Mouse (Mus musculus): ENCODE data around the gene Mst1r. TPM values are rescaled to one million over a fixed set of nuclear protein-coding genes. Genes with fewer than 3 reads are reported as not detected.

Mst1r gene
- total RNA-seq, 2 experiments from 2014 or later = 1.3 to 2.4 TPM

DNA sequence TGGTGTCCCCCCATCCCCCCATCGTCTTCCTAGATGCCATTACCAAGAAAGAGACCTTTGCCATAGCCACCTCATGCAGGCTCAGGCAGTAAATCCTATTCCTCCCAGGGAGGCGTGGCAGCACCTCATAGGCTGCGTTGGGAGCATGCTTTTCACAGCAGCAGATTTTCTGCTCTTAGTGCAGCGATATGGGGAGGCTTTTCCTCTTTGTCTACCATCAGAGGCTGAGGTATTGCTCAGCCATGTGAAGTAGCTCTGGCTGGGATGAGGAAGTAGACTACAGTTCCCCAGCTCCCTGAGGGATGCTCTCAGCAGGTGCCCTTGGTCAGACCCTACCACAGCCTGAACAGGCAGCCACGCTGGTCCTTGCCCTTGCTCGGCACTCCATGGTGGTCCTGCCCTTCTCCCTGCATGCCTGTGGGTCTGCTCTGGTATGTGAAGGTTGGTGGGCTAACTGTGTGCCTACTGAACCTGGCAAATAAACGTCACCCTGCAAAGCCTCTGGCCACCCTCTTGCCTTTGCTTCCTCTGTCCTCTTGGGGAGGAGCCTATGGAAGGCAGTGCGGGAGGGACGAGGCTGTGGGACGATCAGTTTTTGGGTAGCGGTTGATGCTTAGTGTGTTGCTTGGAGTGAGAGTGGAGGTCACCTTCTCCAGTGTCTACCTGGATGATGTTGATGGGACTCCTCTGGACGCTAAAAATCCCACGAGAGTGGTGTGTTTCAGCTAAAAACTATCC lies 42.7 kb downstream of the Mst1r start:
- no peak for DNase-seq (ENCODE audit: low spot score in 2 of 2)
- Histone ChIP-seq H3K4me3 (no peak overlapping the region), H3K27ac (no peak overlapping the region)
- TF ChIP-seq CTCF (conservative IDR thresholded peaks at IDR 0.05) = no peak

DNA sequence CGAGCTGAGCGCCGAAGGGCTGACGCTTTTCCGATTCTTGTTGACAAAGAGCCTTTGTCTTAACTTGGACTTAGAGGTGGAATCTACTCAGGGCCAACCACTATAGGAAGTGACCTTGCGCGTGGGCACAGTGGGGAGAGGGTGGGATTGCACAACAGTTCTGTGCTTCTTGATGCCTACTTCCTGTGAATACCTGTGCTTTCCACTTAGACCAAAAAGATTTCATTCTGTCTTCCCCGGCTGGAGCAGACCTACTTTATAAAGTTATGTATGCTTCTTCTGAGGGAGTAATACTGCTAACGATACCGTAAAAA lies 43.2 kb downstream of the Mst1r start, which contains the start of gene Traip:
TSS of gene Traip (plus strand) at position 215 of the 314 bp plus-strand sequence.
- Histone ChIP-seq H3K27ac (peak within 1 kb of the TSS; percentile 87), H3K4me3 (peak within 1 kb of the TSS; percentile 66)
- TF ChIP-seq CTCF (conservative IDR thresholded peaks at IDR 0.05) = no peak
- DNase-seq (ENCODE audit: low spot score in 2 of 2) = no peak

DNA sequence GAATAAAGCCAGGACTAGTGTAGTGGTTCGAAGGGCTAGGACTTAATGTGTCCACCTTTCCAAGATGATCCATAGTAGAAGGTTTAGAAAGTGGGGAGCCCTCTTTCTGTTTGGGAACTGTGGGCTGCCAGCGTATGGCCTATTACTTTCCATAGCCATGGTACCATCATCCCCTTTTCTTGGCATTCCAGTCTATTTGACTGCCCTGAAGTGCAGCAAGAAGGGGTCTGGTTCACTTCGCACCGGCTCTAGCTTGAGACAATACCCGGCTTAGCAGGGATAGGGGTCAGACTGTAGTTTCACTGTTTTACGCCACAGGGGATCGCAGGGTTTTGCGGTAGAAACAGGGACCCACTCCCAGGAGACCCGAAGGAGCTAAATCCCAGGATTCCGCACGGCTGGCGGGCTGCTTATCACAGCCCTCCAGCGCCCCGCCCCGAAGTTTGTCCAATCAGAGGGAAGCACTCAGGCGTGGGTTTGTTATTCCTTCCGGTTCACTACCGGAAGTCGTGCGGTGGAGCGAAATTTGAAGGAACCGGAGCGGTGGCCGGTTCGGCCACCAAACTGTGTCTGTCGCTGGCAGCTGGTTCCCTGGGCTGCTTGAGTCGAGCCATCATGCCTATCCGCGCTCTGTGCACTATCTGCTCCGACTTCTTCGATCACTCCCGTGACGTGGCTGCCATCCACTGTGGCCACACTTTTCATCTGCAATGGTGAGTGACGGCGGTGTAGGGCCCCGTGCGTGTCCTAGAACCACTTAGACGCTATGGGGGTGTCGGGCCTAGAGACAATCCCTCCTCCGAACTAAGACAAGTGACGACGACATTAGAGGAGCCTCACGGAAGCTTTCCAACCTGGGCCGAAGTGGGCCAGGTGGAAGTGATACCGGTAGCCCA lies 44.0 kb downstream of the Mst1r start:
- peak; percentile 90 to 92 for DNase-seq (ENCODE audit: low spot score in 2 of 2)
- H3K4me3 ChIP-seq = peak overlapping the region; percentile 66
- H3K27ac ChIP-seq = peak overlapping the region; percentile 87
- peak; percentile 12; the same call in 1 of the 2 replicates for TF ChIP-seq CTCF (conservative IDR thresholded peaks at IDR 0.05)

- TF ChIP-seq CTCF (conservative IDR thresholded peaks at IDR 0.05) = no peak
- no peak for DNase-seq (ENCODE audit: low spot score in 2 of 2)
- H3K27ac ChIP-seq = no peak overlapping the region
- no peak overlapping the region for H3K4me3 ChIP-seq
Measured at GRCm38 (mm10) chr9:107955613-107956289, 49.1 kb downstream of the Mst1r start.

DNA sequence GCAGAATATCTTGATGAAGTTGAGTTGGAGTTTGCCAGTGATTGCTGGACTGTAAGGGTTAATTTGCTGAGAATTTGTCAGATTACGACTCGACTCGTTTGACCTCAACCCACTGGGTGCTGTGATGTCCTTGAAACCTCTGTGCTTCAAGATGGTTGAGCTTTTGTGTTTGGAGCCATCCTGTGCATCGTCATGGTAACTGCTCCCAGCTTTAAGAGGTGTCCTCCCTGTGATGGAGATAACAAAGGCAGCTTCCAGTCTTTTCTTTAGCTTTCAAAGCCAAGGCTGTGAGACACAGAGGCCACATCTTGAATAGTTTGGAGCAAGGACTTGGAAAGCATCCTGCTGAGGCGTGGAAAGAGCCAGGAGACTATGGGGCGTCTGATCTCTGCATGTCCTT lies 50.5 kb downstream of the Mst1r start:
- DNase-seq (ENCODE audit: low spot score in 2 of 2) = no peak
- no peak for TF ChIP-seq CTCF (conservative IDR thresholded peaks at IDR 0.05)
- Histone ChIP-seq H3K27ac (no peak overlapping the region), H3K4me3 (no peak overlapping the region)

DNA sequence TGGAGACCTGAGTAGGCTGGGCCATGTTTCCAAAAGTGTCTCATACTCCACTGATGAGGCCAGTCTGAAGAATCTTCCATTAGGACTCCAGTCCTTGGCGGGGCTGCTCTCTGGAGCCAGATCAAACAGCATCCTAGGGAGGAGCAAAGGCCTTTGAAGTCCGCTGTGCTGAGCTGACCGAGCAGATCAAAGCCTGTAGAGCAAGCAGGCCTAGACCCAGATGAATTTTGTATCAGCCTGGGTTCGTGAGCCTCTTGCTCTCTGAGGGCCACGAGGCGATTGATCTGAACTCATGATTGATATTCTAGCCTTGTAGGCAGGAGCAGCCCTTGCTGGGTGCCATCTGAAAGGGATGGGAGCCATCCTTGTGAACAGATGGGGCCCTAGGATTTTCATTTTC lies 53.2 kb downstream of the Mst1r start:
- no peak for DNase-seq (ENCODE audit: low spot score in 2 of 2)
- H3K27ac ChIP-seq = peak overlapping the region; percentile 92

GRCm38 (mm10) chr9:107960928-107961327 lies 54.3 kb downstream of the Mst1r start:
- peak; percentile 47 for TF ChIP-seq CTCF (conservative IDR thresholded peaks at IDR 0.05)
- no peak for DNase-seq (ENCODE audit: low spot score in 2 of 2)
- Histone ChIP-seq H3K27ac (peak overlapping the region; percentile 92), H3K4me3 (no peak overlapping the region)

More for the DNA sequence above, 53.2 kb downstream of the Mst1r start:
- TF ChIP-seq CTCF (conservative IDR thresholded peaks at IDR 0.05) = no peak
- no peak overlapping the region for H3K4me3 ChIP-seq

DNA sequence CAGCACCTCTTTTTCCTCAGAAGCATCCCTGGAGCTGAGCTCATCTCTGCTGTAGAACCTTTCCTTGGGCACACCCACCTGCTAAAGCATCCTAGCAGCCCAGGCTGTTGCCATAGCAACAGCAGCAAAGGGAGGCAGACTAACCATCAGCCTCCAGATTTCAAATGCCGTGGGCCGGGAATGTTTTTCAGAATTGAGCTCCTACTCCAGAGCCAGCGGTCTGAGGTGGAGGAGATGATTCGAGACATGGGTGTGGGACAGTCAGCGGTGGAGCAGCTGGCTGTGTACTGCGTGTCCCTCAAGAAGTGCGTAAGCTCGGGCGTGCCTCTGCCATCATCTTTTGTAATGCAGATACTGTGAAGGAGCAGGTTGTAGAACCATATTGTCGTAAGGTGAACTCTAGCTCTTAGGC lies 54.7 kb downstream of the Mst1r start:
- no peak for TF ChIP-seq CTCF (conservative IDR thresholded peaks at IDR 0.05)
- Histone ChIP-seq H3K27ac (peak overlapping the region; percentile 92), H3K4me3 (peak overlapping the region; percentile 36; the same call in 1 of the 2 replicates)
- DNase-seq (ENCODE audit: low spot score in 2 of 2) = peak; percentile 77 to 89

DNA sequence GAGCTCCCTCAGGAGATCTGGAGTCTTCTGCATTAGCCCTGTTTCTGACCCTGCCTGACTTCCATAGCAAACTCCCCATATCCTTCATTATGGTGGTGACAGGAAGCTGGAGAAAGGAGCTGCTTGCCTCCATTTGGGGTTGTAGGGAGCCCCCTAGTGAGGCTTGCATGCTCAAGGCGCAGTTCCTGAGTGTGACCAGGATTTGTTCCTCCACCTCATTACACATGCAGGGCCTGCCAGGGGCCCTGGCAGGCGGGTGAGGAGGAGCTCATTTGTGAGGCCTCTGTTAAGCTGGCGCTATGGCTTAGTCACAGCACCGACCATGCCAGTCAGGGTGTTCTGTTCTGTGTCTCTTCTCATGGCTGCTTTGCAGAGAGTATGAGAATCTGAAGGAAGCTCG lies 55.2 kb downstream of the Mst1r start:
- peak; percentile 80 for TF ChIP-seq CTCF (conservative IDR thresholded peaks at IDR 0.05)
- DNase-seq (ENCODE audit: low spot score in 2 of 2) = peak; percentile 72 to 87
- peak overlapping the region; percentile 92 for H3K27ac ChIP-seq
- H3K4me3 ChIP-seq = peak overlapping the region; percentile 36; the same call in 1 of the 2 replicates

DNA sequence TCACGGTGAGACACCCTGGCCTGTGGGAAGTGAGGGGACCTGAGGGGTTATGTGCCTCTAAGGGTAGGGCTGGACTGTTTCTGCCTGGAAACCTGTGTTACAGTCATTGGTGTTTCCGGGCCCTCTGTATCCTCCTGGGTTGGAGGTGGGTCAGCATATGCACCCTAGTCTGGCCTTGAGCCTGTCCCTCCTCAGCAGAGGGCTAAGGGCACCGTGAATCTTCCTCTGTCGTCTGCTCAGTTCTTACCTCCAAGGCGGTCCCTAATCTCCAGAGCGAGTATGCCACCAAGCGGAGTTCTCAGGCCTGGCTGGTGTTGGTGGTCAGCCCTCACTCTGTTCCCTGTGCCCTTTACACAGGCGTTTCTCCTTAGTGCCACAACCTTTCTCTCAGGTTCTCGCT lies 56.2 kb downstream of the Mst1r start:
- TF ChIP-seq CTCF (conservative IDR thresholded peaks at IDR 0.05) = no peak
- Histone ChIP-seq H3K27ac (peak overlapping the region; percentile 92; the same call in 1 of the 2 replicates), H3K4me3 (no peak overlapping the region)
- no peak for DNase-seq (ENCODE audit: low spot score in 2 of 2)

DNA sequence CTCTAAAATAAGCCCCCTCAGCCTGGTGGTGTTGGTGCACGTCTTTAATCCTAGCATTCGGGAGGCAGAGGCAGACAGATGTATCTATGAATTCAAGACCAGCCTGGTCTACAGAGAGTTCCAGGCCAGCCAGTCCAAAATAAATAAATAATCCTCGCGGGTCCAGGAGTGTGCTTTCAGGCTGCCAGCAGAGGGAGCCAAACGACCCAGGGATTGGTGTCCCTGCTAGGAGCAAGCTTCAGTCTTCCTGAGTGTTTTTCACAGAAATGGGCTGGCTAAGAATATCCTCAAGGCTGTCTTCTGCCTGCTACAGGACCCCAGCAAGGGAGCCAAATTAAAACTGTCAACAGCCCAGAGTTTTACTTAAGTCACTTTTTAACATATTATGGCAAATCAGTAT lies 57.0 kb downstream of the Mst1r start:
- DNase-seq (ENCODE audit: low spot score in 2 of 2) = peak; percentile 74 to 80
- peak; percentile 98 for TF ChIP-seq CTCF (conservative IDR thresholded peaks at IDR 0.05)

GRCm38 (mm10) chr9:107964681-107965080 lies 58.0 kb downstream of the Mst1r start:
- Histone ChIP-seq H3K4me3 (no peak overlapping the region), H3K27ac (no peak overlapping the region)
- no peak for TF ChIP-seq CTCF (conservative IDR thresholded peaks at IDR 0.05)
- DNase-seq (ENCODE audit: low spot score in 2 of 2) = no peak

More for the DNA sequence above, 57.0 kb downstream of the Mst1r start:
- Histone ChIP-seq H3K27ac (peak overlapping the region; percentile 33; the same call in 1 of the 2 replicates), H3K4me3 (no peak overlapping the region)

GRCm38 (mm10) chr9:107966676-107967075 lies 60.0 kb downstream of the Mst1r start:
- no peak for DNase-seq (ENCODE audit: low spot score in 2 of 2)
- TF ChIP-seq CTCF (conservative IDR thresholded peaks at IDR 0.05) = no peak
- Histone ChIP-seq H3K27ac (0 out of 2 replicates have a peak overlapping the region, but pooled peaks have one; percentile 1), H3K4me3 (no peak overlapping the region)

Data from layer of hippocampus, adult 2 months (tissue).